Mouse (Mus musculus) 416B (cell line): ENCODE measurements at regions not wholly inside any gene's neighbourhood (a gene's known extent, or its start where the extent isn't known, plus 50 kb on each side); places are given as distances from the start of the nearest gene placed in this dataset.

ENCODE experiments used
- DNase-seq: peaks from one replicate; pipeline ENCODE4 v3.0.0; 2011; ENCODE audit warnings: low read depth

- DNase-seq = no peak
Observed at GRCm38 (mm10) chr16:51457166-51457565, 573.9 kb upstream of the Cblb start.

- no peak for DNase-seq
Observed at GRCm38 (mm10) chr16:51475690-51476089, 555.3 kb upstream of the Cblb start.

- DNase-seq = no peak
Observed at GRCm38 (mm10) chr16:51496096-51496495, 534.9 kb upstream of the Cblb start.

GRCm38 (mm10) chr16:51497777-51498176, 533.2 kb upstream of the Cblb start:
- DNase-seq = peak; percentile 5

GRCm38 (mm10) chr16:51517079-51517478, 513.9 kb upstream of the Cblb start:
- DNase-seq = no peak

- DNase-seq = peak; percentile 10
Observed at GRCm38 (mm10) chr16:51520762-51521161, 510.3 kb upstream of the Cblb start.

- no peak for DNase-seq
Observed at GRCm38 (mm10) chr16:51521317-51522092, 509.5 kb upstream of the Cblb start.

- DNase-seq = no peak
Observed at GRCm38 (mm10) chr16:51524023-51524422, 507.0 kb upstream of the Cblb start.

- peak; percentile 6 for DNase-seq
Observed at GRCm38 (mm10) chr16:51532496-51532895, 498.5 kb upstream of the Cblb start.

- no peak for DNase-seq
Observed at GRCm38 (mm10) chr16:51543769-51544168, 487.3 kb upstream of the Cblb start.

GRCm38 (mm10) chr16:51547032-51547431, 484.0 kb upstream of the Cblb start:
- DNase-seq = peak; percentile 15

GRCm38 (mm10) chr16:51562866-51563658, 468.0 kb upstream of the Cblb start:
- no peak for DNase-seq

GRCm38 (mm10) chr16:51564064-51564463, 467.0 kb upstream of the Cblb start:
- no peak for DNase-seq

GRCm38 (mm10) chr16:51577915-51578593, 453.0 kb upstream of the Cblb start:
- no peak for DNase-seq

GRCm38 (mm10) chr16:51580525-51580924, 450.5 kb upstream of the Cblb start:
- no peak for DNase-seq

- no peak for DNase-seq
Observed at GRCm38 (mm10) chr16:51589924-51590397, 441.1 kb upstream of the Cblb start.

GRCm38 (mm10) chr16:51617579-51617978, 413.4 kb upstream of the Cblb start:
- DNase-seq = no peak

GRCm38 (mm10) chr16:51646646-51647045, 384.4 kb upstream of the Cblb start:
- DNase-seq = no peak

GRCm38 (mm10) chr16:51650100-51650499, 380.9 kb upstream of the Cblb start:
- DNase-seq = no peak

- no peak for DNase-seq
Observed at GRCm38 (mm10) chr16:51650683-51651082, 380.3 kb upstream of the Cblb start.

GRCm38 (mm10) chr16:51661693-51662092, 369.3 kb upstream of the Cblb start:
- DNase-seq = no peak

- no peak for DNase-seq
Observed at GRCm38 (mm10) chr16:51664325-51664724, 366.7 kb upstream of the Cblb start.

- peak; percentile 17 for DNase-seq
Observed at GRCm38 (mm10) chr16:51675101-51675500, 355.9 kb upstream of the Cblb start.
